Mouse (Mus musculus) cortical plate, adult 2 months (tissue): Measurements from ENCODE around the gene Irak3. TPM values are rescaled to one million over a fixed set of nuclear protein-coding genes. Genes with fewer than 3 reads are reported as not detected.
A peak's percentile ranks its signal among the peaks of the same experiment; 100 is the strongest.
"Not testable (repeated sequence)": the region's sequence is repeated elsewhere in the genome, so short reads cannot be mapped to it uniquely, and the experiment has no call there.

Source experiments
- H3K27ac ChIP-seq: fragments of 200-500 bp; 2 replicates; pipeline ENCODE4 v1.5.1; 2012; ENCODE audit warnings: low read length, control low read depth, inconsistent platforms; ENCODE audit not compliant: insufficient read depth
- H3K4me1 ChIP-seq: fragments of 200-500 bp; 2 replicates; pipeline ENCODE4 v1.6.1; 2011; ENCODE audit warnings: low read length; ENCODE audit not compliant: control insufficient read depth, insufficient read depth
- H3K4me3 ChIP-seq: fragments of 200-500 bp; 2 replicates; pipeline ENCODE4 v1.5.1; 2011; ENCODE audit warnings: mild to moderate bottlenecking, low read length, control low read depth; ENCODE audit not compliant: insufficient read depth
- CTCF ChIP-seq: fragments of 200-500 bp; IDR thresholded peaks from 2 replicates; pipeline ENCODE4 v1.5.1; 2011; ENCODE audit warnings: mild to moderate bottlenecking, control low read depth, low read length; ENCODE audit not compliant: insufficient read depth; ENCODE audit errors: extremely low read depth
- POLR2A ChIP-seq: fragments of 200-500 bp; IDR thresholded peaks from 2 replicates; pipeline ENCODE4 v1.6.1; 2011; ENCODE audit warnings: mild to moderate bottlenecking, low read length, control low read depth; ENCODE audit not compliant: insufficient read depth; ENCODE audit errors: extremely low read depth
- polyA plus RNA-seq: library from polyadenylated mRNA; depleted of rRNA; stranded (reverse); fragments of >200 nt; gene quantifications from 2 replicates; pipeline ENCODE4 v1.2.3, GENCODE M21; 2012

The Irak3 gene
- polyA plus RNA-seq, 1 experiment, result 0.90 TPM

DNA sequence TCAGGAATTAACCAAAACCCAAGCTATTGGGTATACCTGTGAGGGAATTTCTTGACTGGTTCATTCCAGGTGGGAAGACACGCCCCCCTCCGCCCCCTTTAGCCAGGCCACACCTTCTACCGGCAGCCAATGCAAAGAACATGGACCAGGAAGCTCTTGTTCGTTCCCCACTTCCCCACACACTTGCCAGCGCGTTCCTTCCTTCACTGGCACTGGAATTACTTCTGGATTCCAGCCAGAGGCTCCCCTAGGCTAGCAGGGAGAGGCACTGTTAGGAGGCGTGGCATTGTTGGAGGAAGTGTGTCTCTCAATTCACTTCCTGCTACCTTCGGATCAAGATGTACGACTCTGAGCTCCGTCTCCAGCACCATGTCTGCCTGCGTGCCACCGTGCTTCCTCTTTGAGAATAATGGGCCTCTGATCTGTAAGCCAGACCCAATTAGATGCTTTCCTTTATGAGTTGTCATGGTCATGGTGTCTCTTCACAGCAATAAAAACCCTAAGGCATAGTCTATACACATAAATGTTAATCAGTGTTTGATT lies 65.8 kb downstream of the Irak3 start:
- TF ChIP-seq POLR2A, result no peak
- TF ChIP-seq CTCF, result no peak
- H3K27ac ChIP-seq, result no peak overlapping the region
- H3K4me1 ChIP-seq, result no peaks in the 10 kb centered on the region
- no peak overlapping the region for H3K4me3 ChIP-seq

DNA sequence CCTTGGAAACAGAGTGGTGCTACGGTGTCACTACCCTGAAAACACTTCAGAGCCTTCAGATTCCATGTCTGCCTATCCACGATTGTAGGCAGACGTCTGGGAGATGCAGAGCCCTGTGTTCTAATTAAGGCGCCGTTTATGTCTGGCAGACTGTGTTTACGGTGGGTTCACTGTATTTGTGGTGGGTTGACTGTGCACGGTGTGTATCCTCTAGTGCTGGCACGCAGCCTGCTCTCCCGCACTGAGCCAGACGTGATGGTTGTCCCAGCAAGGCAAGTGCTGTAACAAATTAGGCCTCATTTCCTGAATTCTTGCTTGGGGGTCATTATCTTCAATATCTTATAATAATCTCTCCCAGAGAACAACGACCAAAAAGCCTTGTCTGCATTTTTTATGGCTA lies 68.2 kb downstream of the Irak3 start:
- Histone ChIP-seq H3K27ac (no peak overlapping the region), H3K4me1 (no peaks in the 10 kb centered on the region), H3K4me3 (no peak overlapping the region)
- TF ChIP-seq POLR2A (no peak), CTCF (no peak)

DNA sequence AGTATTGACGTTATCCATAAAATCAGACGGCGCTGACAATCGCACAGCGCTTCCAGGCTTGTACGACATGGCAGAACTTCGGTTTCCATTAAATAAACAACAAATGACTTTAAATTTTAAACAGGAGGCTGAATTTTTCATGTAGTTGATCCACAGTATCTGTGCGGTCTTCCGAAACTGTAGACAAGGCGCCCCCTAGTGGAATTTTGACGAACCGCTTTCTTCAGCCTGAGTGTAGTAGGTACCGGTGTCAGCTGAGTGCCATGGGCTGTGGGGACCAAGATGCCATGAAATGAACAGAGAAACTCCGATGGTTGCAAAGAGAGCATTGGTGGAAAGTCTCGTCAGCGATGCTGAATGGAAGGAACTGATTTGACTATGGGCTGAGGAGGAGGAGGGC lies 71.3 kb downstream of the Irak3 start:
- Histone ChIP-seq H3K4me3 (no peak overlapping the region), H3K27ac (no peak overlapping the region), H3K4me1 (no peaks in the 10 kb centered on the region)
- peak; percentile 47 for TF ChIP-seq CTCF
- no peak for TF ChIP-seq POLR2A

- no peak overlapping the region for H3K27ac ChIP-seq
- TF ChIP-seq POLR2A (no peak), CTCF (no peak)
Measured at GRCm38 (mm10) chr10:120128601-120129277, 73.2 kb downstream of the Irak3 start.

GRCm38 (mm10) chr10:120125465-120125857 lies 76.5 kb downstream of the Irak3 start:
- Histone ChIP-seq H3K4me3 (no peak overlapping the region), H3K4me1 (no peaks in the 10 kb centered on the region), H3K27ac (no peak overlapping the region)
- TF ChIP-seq CTCF, result no peak

More at GRCm38 (mm10) chr10:120128601-120129277, 73.2 kb downstream of the Irak3 start:
- Histone ChIP-seq H3K4me3 (peak overlapping the region; percentile 8; the same call in 1 of the 2 replicates), H3K4me1 (no peaks in the 10 kb centered on the region)

- H3K4me1 ChIP-seq, result no peaks in the 10 kb centered on the region
- TF ChIP-seq CTCF, result peak; percentile 90
- no peak for TF ChIP-seq POLR2A
- no peak overlapping the region for H3K27ac ChIP-seq
- H3K4me3 ChIP-seq, result no peak overlapping the region
Measured at GRCm38 (mm10) chr10:120124801-120125464, 77.0 kb downstream of the Irak3 start.

- no peak overlapping the region for H3K27ac ChIP-seq
- H3K4me1 ChIP-seq, result no peaks in the 10 kb centered on the region
- H3K4me3 ChIP-seq, result no peak overlapping the region
- TF ChIP-seq CTCF (no peak), POLR2A (no peak)
Measured at GRCm38 (mm10) chr10:120123721-120124120, 78.2 kb downstream of the Irak3 start.

DNA sequence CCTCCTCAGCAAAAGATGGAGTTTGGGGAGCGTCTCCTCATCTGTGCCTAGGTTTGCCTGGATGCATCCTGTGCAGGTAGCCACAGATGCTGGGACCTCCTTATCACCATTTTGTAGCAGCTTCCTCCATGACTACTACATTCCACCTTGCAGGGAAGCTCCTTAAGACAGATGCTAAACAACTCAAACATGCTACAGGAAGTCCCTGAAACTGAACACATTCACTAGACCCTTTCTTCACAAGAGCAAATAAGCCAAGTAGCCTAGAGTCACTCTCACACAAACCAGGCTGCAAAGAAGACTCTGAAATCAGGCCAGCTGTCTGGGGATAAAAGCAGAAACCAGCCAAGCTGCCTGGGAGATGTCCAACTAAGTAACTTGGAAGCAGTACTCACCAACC lies 86.7 kb downstream of the Irak3 start:
- Histone ChIP-seq H3K27ac (no peak overlapping the region), H3K4me1 (no peaks in the 10 kb centered on the region), H3K4me3 (no peak overlapping the region)
- no peak for TF ChIP-seq CTCF
- no peak for TF ChIP-seq POLR2A

- TF ChIP-seq POLR2A (no peak), CTCF (no peak)
- H3K27ac ChIP-seq, result no peak overlapping the region
- no peaks in the 10 kb centered on the region for H3K4me1 ChIP-seq
- no peak overlapping the region for H3K4me3 ChIP-seq
Measured at GRCm38 (mm10) chr10:120114493-120114892, 87.4 kb downstream of the Irak3 start.

- no peak for TF ChIP-seq POLR2A
- TF ChIP-seq CTCF, result no peak
- no peak overlapping the region for H3K27ac ChIP-seq
- no peak overlapping the region for H3K4me3 ChIP-seq
Measured at GRCm38 (mm10) chr10:120113980-120114379, 88.0 kb downstream of the Irak3 start.

GRCm38 (mm10) chr10:120113482-120113881 lies 88.4 kb downstream of the Irak3 start:
- H3K27ac ChIP-seq, H3K4me1 ChIP-seq: not testable (repeated sequence)
- H3K4me3 ChIP-seq, result peak overlapping the region; percentile 65; the same call in 1 of the 2 replicates

More at GRCm38 (mm10) chr10:120113980-120114379, 88.0 kb downstream of the Irak3 start:
- H3K4me1 ChIP-seq, result no peaks in the 10 kb centered on the region
